Mouse (Mus musculus) C2C12 (cell line): ENCODE measurements around the gene Fam208a. TPM values are rescaled to one million over a fixed set of nuclear protein-coding genes. Genes with fewer than 3 reads are reported as not detected.

ENCODE experiments used
- H3K27me3 ChIP-seq: one replicate; pipeline ENCODE4 v1.6.1; 2011; ENCODE audit not compliant: control insufficient read depth, insufficient read depth, insufficient read length
- H3K36me3 ChIP-seq: one replicate; pipeline ENCODE4 v1.6.1; 2011; ENCODE audit not compliant: control insufficient read depth, insufficient read depth
- H3K4me3 ChIP-seq: one replicate; pipeline ENCODE4 v1.5.1; 2011; ENCODE audit warnings: mild to moderate bottlenecking, control low read depth; ENCODE audit not compliant: poor library complexity, insufficient read depth, severe bottlenecking
- H3K79me2 ChIP-seq: one replicate; pipeline ENCODE4 v1.6.1; 2011; ENCODE audit not compliant: control insufficient read depth, insufficient read depth
- H3K79me3 ChIP-seq: one replicate; pipeline ENCODE4 v1.6.1; 2011; ENCODE audit warnings: low read depth, control low read depth
- H3ac ChIP-seq: one replicate; pipeline ENCODE3; 2011; ENCODE audit warnings: low read depth; ENCODE audit not compliant: control insufficient read depth, insufficient read length
- CEBPB ChIP-seq: IDR thresholded peaks from one replicate; pipeline ENCODE4 v1.6.1; 2011; ENCODE audit warnings: low read depth, mild to moderate bottlenecking, control low read depth, moderate library complexity
- CTCF ChIP-seq: IDR thresholded peaks from one replicate; pipeline ENCODE4 v1.5.1; 2011; ENCODE audit not compliant: control insufficient read depth, insufficient read depth, insufficient read length
- FOSL1 ChIP-seq: IDR thresholded peaks from one replicate; pipeline ENCODE4 v1.8.0; 2011; ENCODE audit warnings: mild to moderate bottlenecking, low read length; ENCODE audit not compliant: poor library complexity, insufficient read depth, severe bottlenecking
- MAX ChIP-seq: IDR thresholded peaks from one replicate; pipeline ENCODE4 v1.6.1; 2011; ENCODE audit warnings: mild to moderate bottlenecking, control low read depth
- MYOD1 ChIP-seq: IDR thresholded peaks from one replicate; pipeline ENCODE4 v1.6.1; 2011; ENCODE audit warnings: low read depth; ENCODE audit not compliant: control insufficient read depth, insufficient read length
- MYOG ChIP-seq: IDR thresholded peaks from one replicate; pipeline ENCODE4 v1.6.1; 2011; ENCODE audit not compliant: control insufficient read depth, insufficient read length; ENCODE audit errors: extremely low read depth
- USF1 ChIP-seq: IDR thresholded peaks from one replicate; pipeline ENCODE4 v1.6.1; 2011; ENCODE audit warnings: low read depth, mild to moderate bottlenecking, control low read depth, moderate library complexity
- long read RNA-seq, 2 experiments: library from polyadenylated mRNA; unstranded; transcript quantifications; one replicate each; pipeline ENCODE4 v2.0.0; 2019 to 2020
- polyA plus RNA-seq: library from polyadenylated mRNA; unstranded; fragments of >200 nt; fragmentation: generic; extraction: Trizol; gene quantifications from one replicate; pipeline ENCODE4 v1.2.1, GENCODE M21; 2012; ENCODE audit warnings: missing spikeins

Gene Fam208a
- 1.7 TPM for polyA plus RNA-seq
- long read RNA-seq, experiment 1, partial matches to known transcripts, result 4 of 5 reads
- long read RNA-seq, experiment 1, other reads (novel, unspliced or antisense), result 1 of 5 reads
- long read RNA-seq, experiment 2, full-length matches to known transcripts, result 1 of 28 reads
- long read RNA-seq, experiment 2, partial matches to known transcripts, result 22 of 28 reads
- long read RNA-seq, experiment 2, other reads (novel, unspliced or antisense), result 5 of 28 reads

DNA sequence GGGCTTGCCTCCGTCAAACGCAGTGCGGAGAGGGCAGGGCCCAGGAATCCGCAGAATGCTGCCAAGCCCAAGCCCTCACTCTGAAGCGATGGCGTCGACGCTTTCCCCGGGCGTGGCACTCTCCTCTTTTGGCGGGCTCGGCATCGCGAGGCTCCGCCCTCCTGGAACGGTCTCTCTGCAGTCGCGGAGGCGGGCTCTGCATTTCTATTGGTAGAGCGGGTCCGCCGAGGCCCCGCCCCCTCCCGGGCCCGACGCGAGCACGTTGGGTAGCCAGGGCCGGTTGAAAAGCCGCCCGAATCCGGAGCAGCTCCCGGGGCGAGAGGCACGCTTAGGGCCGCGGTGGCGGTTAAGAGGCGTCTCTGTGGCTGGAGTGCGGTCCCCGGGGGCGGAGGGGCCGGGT, at the start of gene Fam208a:
TSS of gene Fam208a (plus strand) at position 262 of the 400 bp plus-strand sequence.
- H3K27me3 ChIP-seq, result no peaks in the 10 kb centered on the region
- H3K36me3 ChIP-seq, result peaks cover 3% of the 10 kb centered on the region
- H3K79me3 ChIP-seq, result peaks cover 21% of the 10 kb centered on the region
- peaks cover 42% of the 10 kb centered on the region for H3K79me2 ChIP-seq
- TF ChIP-seq MYOG (no peak), FOSL1 (no peak), MAX (peak; percentile 86), CTCF (no peak), CEBPB (no peak), USF1 (no peak), MYOD1 (no peak)
- H3ac ChIP-seq, result peak within 1 kb of the TSS; percentile 32
- H3K4me3 ChIP-seq, result peak within 1 kb of the TSS; percentile 40

GRCm38 (mm10) chr14:27379404-27379803, 49.2 kb upstream of the Fam208a start:
- Histone ChIP-seq H3K4me3 (no peak overlapping the region), H3K36me3 (no peaks in the 10 kb centered on the region), H3K27me3 (no peaks in the 10 kb centered on the region), H3K79me2 (no peaks in the 10 kb centered on the region), H3ac (no peak overlapping the region), H3K79me3 (no peaks in the 10 kb centered on the region)
- no peak for TF ChIP-seq FOSL1
- no peak for TF ChIP-seq CTCF
- no peak for TF ChIP-seq USF1
- TF ChIP-seq MYOD1, result no peak
- no peak for TF ChIP-seq MYOG
- TF ChIP-seq MAX, result no peak

- Histone ChIP-seq H3K79me2 (no peaks in the 10 kb centered on the region), H3K36me3 (no peaks in the 10 kb centered on the region), H3K4me3 (no peak overlapping the region), H3K27me3 (no peaks in the 10 kb centered on the region), H3K79me3 (no peaks in the 10 kb centered on the region), H3ac (no peak overlapping the region)
- TF ChIP-seq CEBPB (no peak), FOSL1 (no peak), MYOG (no peak), MYOD1 (no peak)
Measured at GRCm38 (mm10) chr14:27381459-27381858, 47.2 kb upstream of the Fam208a start.

- TF ChIP-seq MYOD1 (no peak), MAX (no peak), CEBPB (no peak), FOSL1 (no peak), USF1 (no peak), CTCF (no peak), MYOG (no peak)
- Histone ChIP-seq H3K27me3 (no peaks in the 10 kb centered on the region), H3K79me3 (no peaks in the 10 kb centered on the region)
Measured at GRCm38 (mm10) chr14:27383321-27383830, 45.3 kb upstream of the Fam208a start.

GRCm38 (mm10) chr14:27384143-27384542, 44.5 kb upstream of the Fam208a start:
- H3ac ChIP-seq, result no peak overlapping the region
- H3K36me3 ChIP-seq, result no peaks in the 10 kb centered on the region
- no peaks in the 10 kb centered on the region for H3K79me2 ChIP-seq
- no peak overlapping the region for H3K4me3 ChIP-seq
- no peaks in the 10 kb centered on the region for H3K79me3 ChIP-seq
- TF ChIP-seq FOSL1 (no peak), MAX (no peak), CEBPB (no peak), USF1 (no peak), MYOD1 (no peak), CTCF (no peak), MYOG (no peak)
- H3K27me3 ChIP-seq, result no peaks in the 10 kb centered on the region

More at GRCm38 (mm10) chr14:27383321-27383830, 45.3 kb upstream of the Fam208a start:
- no peaks in the 10 kb centered on the region for H3K36me3 ChIP-seq
- no peaks in the 10 kb centered on the region for H3K79me2 ChIP-seq
- no peak overlapping the region for H3ac ChIP-seq
- H3K4me3 ChIP-seq, result no peak overlapping the region

DNA sequence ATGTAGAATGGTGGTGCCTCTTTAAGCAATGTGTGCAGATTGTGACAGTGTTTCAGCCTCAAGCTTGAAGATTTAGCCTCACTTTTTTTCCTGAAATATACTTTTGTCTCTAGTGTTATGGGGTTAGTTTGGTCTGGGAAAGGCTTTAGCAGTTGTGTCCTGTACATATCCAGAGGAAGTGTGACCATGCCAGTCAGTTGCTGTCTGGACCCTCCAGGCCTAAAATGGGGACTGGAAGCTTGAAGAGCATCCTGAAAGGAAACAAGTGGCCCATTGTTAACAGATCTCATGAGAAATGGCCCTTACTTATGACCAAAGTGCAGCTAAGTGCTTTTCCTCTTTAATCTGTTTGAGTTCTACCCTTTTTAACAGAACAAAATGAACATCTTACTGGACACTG, 40.0 kb upstream of the Fam208a start:
- Histone ChIP-seq H3K79me2 (no peaks in the 10 kb centered on the region), H3K79me3 (no peaks in the 10 kb centered on the region), H3K27me3 (no peaks in the 10 kb centered on the region), H3K36me3 (no peaks in the 10 kb centered on the region), H3ac (no peak overlapping the region), H3K4me3 (no peak overlapping the region)
- TF ChIP-seq CEBPB, result no peak
